Mouse (Mus musculus) lung, embryonic 15.5 days (tissue): Measurements from ENCODE around the gene Cep128. TPM values are rescaled to one million over a fixed set of nuclear protein-coding genes. Genes with fewer than 3 reads are reported as not detected.

Experiments used
- ATAC-seq: fragments of 200-750 bp; cut with Nextera tagmentation; 2 replicates; pipeline ENCODE4 v1.8.0; 2017; ENCODE audit warnings: moderate number of reproducible peaks, borderline replicate concordance; ENCODE audit not compliant: low FRiP score, low TSS enrichment; ENCODE audit errors: extremely low read depth
- H3K27ac ChIP-seq: fragments of 300-500 bp; sonication (generic); 2 replicates; pipeline ENCODE4 v1.5.1; 2015; ENCODE audit warnings: moderate library complexity, mild to moderate bottlenecking, inconsistent platforms
- H3K27me3 ChIP-seq: fragments of 300-500 bp; sonication (generic); 2 replicates; pipeline ENCODE4 v1.6.1; 2015; ENCODE audit warnings: inconsistent platforms
- H3K36me3 ChIP-seq: fragments of 300-500 bp; sonication (generic); 2 replicates; pipeline ENCODE4 v1.6.1; 2015; ENCODE audit warnings: inconsistent platforms
- H3K4me1 ChIP-seq: fragments of 300-500 bp; sonication (generic); 2 replicates; pipeline ENCODE4 v1.6.1; 2015; ENCODE audit warnings: inconsistent platforms
- H3K4me2 ChIP-seq: fragments of 300-500 bp; sonication (generic); 2 replicates; pipeline ENCODE4 v1.6.1; 2015; ENCODE audit warnings: inconsistent platforms, mild to moderate bottlenecking, moderate library complexity
- H3K4me3 ChIP-seq: fragments of 300-500 bp; sonication (generic); 2 replicates; pipeline ENCODE4 v1.5.1; 2015; ENCODE audit warnings: mild to moderate bottlenecking, inconsistent platforms
- H3K9ac ChIP-seq: fragments of 300-500 bp; sonication (generic); 2 replicates; pipeline ENCODE4 v1.6.1; 2015; ENCODE audit warnings: inconsistent platforms
- H3K9me3 ChIP-seq: fragments of 300-500 bp; sonication (generic); 2 replicates; pipeline ENCODE4 v1.6.1; 2016; ENCODE audit warnings: inconsistent platforms
- WGBS: fragments of 180-500 bp; shearing (Covaris S2); methylation state at CpG from one replicate; pipeline ENCODE4 v1.1.7; 2015; 5-methylcytosine and 5-hydroxymethylcytosine counted together
- polyA plus RNA-seq: library from polyadenylated mRNA; unstranded; fragments of >200 nt; fragmentation: Nextera tagmentation; extraction: Ambion mirVana; gene quantifications from 2 replicates; pipeline ENCODE4 v1.2.1, GENCODE M21; 2015

Cep128 gene
- polyA plus RNA-seq = 9.5 and 11.0 TPM in 2 replicates

- Histone ChIP-seq H3K4me3 (peak within 1 kb of the TSS; percentile 58), H3K36me3 (no peaks in the 10 kb centered on the region), H3K4me2 (peak within 1 kb of the TSS; percentile 90), H3K9me3 (no peaks in the 10 kb centered on the region), H3K4me1 (peaks cover 5% of the 10 kb centered on the region), H3K27ac (no peak within 1 kb of the TSS), H3K9ac (peak within 1 kb of the TSS; percentile 56), H3K27me3 (no peaks in the 10 kb centered on the region)
- WGBS = 3% methylated on average over 27 of the region's 27 CpGs
- ATAC-seq = peak; percentile 100
Measured at GRCm38 (mm10) chr12:91384281-91385017, at the start of gene Cep128, which contains the start of gene Tshr. Gene Cep128 (minus strand): TSS chr12:91384409. Gene Tshr (plus strand): TSS chr12:91384563.

- Histone ChIP-seq H3K4me2 (no peak overlapping the region), H3K27me3 (no peaks in the 10 kb centered on the region), H3K4me1 (no peaks in the 10 kb centered on the region), H3K4me3 (no peak overlapping the region), H3K9ac (no peak overlapping the region), H3K9me3 (no peaks in the 10 kb centered on the region), H3K27ac (no peak overlapping the region), H3K36me3 (no peaks in the 10 kb centered on the region)
- WGBS = 50% methylated on average over 2 of the region's 2 CpGs
- ATAC-seq = no peak
Measured at GRCm38 (mm10) chr12:91427129-91427528, 42.9 kb upstream of the Cep128 start.

GRCm38 (mm10) chr12:91426499-91426898 is 42.3 kb upstream of the Cep128 start:
- 18% methylated on average over 4 of the region's 4 CpGs for WGBS
- ATAC-seq = no peak

GRCm38 (mm10) chr12:91423125-91423820 is 39.1 kb upstream of the Cep128 start:
- Histone ChIP-seq H3K36me3 (no peaks in the 10 kb centered on the region), H3K4me3 (no peak overlapping the region), H3K9ac (no peak overlapping the region), H3K4me2 (no peak overlapping the region), H3K27me3 (no peaks in the 10 kb centered on the region), H3K9me3 (no peaks in the 10 kb centered on the region), H3K4me1 (no peaks in the 10 kb centered on the region), H3K27ac (no peak overlapping the region)
- 65% methylated on average over 11 of the region's 11 CpGs for WGBS
- ATAC-seq = peak; percentile 65; the same call in 1 of the 2 replicates

More at GRCm38 (mm10) chr12:91426499-91426898, 42.3 kb upstream of the Cep128 start:
- H3K4me3 ChIP-seq = no peak overlapping the region
- H3K27ac ChIP-seq = no peak overlapping the region
- no peaks in the 10 kb centered on the region for H3K27me3 ChIP-seq
- no peaks in the 10 kb centered on the region for H3K9me3 ChIP-seq
- no peak overlapping the region for H3K9ac ChIP-seq
- no peaks in the 10 kb centered on the region for H3K4me1 ChIP-seq
- H3K4me2 ChIP-seq = no peak overlapping the region
- no peaks in the 10 kb centered on the region for H3K36me3 ChIP-seq

GRCm38 (mm10) chr12:91421272-91421671 is 37.1 kb upstream of the Cep128 start:
- Histone ChIP-seq H3K9ac (no peak overlapping the region), H3K36me3 (no peaks in the 10 kb centered on the region), H3K27me3 (no peaks in the 10 kb centered on the region), H3K27ac (no peak overlapping the region), H3K4me3 (no peak overlapping the region), H3K9me3 (no peaks in the 10 kb centered on the region), H3K4me1 (no peaks in the 10 kb centered on the region), H3K4me2 (no peak overlapping the region)
- ATAC-seq = no peak
- WGBS = 24% methylated on average over 9 of the region's 9 CpGs

- no peaks in the 10 kb centered on the region for H3K4me1 ChIP-seq
- H3K36me3 ChIP-seq = no peaks in the 10 kb centered on the region
- no peak overlapping the region for H3K4me3 ChIP-seq
- H3K27ac ChIP-seq = no peak overlapping the region
- no peak overlapping the region for H3K9ac ChIP-seq
- no peaks in the 10 kb centered on the region for H3K9me3 ChIP-seq
- H3K27me3 ChIP-seq = no peaks in the 10 kb centered on the region
- no peak overlapping the region for H3K4me2 ChIP-seq
- WGBS = 45% methylated on average over 7 of the region's 7 CpGs
- ATAC-seq = no peak
Measured at GRCm38 (mm10) chr12:91418791-91419190, 34.6 kb upstream of the Cep128 start.

DNA sequence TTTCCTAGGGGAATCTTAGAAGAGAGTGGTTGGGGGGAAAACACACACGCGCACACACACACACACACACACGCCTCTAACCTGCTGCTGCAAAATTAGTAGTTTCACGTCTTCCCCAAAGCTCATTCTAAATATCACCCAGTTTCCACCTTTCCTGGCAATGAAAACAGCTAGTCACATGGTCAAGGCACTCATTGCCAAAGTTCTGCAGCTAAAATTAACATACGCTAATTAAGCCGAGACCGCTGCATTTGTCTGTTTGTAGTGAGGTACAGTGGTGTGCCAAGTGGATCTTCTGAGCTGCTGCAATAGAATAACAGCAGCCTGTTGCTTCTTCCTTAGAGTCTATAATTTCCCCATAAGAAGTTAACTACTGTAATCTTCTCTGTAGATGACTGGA is 32.6 kb upstream of the Cep128 start:
- Histone ChIP-seq H3K4me3 (no peak overlapping the region), H3K4me2 (no peak overlapping the region), H3K27me3 (no peaks in the 10 kb centered on the region), H3K36me3 (no peaks in the 10 kb centered on the region), H3K4me1 (no peaks in the 10 kb centered on the region), H3K27ac (no peak overlapping the region), H3K9ac (no peak overlapping the region), H3K9me3 (no peaks in the 10 kb centered on the region)
- WGBS = 95% methylated on average over 7 of the region's 7 CpGs
- ATAC-seq = no peak

DNA sequence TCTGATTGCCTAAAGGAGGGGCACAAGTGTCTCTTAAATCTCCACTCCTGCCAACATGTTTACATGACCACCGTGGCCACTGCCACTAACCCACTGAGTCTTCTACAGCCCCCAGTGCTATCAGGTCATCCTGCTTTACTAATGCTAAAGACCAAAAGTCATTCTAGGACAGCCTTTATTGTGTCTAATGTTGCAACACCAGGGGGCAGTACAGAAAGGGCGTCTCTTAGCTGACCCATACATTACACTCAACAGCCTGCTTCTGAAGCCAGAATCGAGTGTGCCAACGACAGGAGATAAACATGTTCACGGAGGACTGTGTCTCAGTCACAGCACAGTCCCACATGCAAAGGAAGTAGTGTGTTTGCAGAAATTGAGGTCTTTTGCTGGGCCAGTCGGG is 30.9 kb upstream of the Cep128 start:
- H3K27me3 ChIP-seq = no peaks in the 10 kb centered on the region
- no peak overlapping the region for H3K9ac ChIP-seq
- no peak overlapping the region for H3K4me2 ChIP-seq
- 56% methylated on average over 6 of the region's 6 CpGs for WGBS
- no peaks in the 10 kb centered on the region for H3K4me1 ChIP-seq
- H3K27ac ChIP-seq = no peak overlapping the region
- H3K9me3 ChIP-seq = no peaks in the 10 kb centered on the region
- no peak for ATAC-seq
- no peak overlapping the region for H3K4me3 ChIP-seq
- no peaks in the 10 kb centered on the region for H3K36me3 ChIP-seq

GRCm38 (mm10) chr12:91412461-91413182 is 28.4 kb upstream of the Cep128 start:
- Histone ChIP-seq H3K9me3 (no peaks in the 10 kb centered on the region), H3K9ac (no peak overlapping the region), H3K4me3 (no peak overlapping the region), H3K4me2 (no peak overlapping the region), H3K36me3 (no peaks in the 10 kb centered on the region), H3K4me1 (no peaks in the 10 kb centered on the region), H3K27ac (no peak overlapping the region), H3K27me3 (no peaks in the 10 kb centered on the region)
- 66% methylated on average over 7 of the region's 7 CpGs for WGBS
- ATAC-seq = no peak

- Histone ChIP-seq H3K4me3 (no peak overlapping the region), H3K9me3 (no peaks in the 10 kb centered on the region), H3K4me2 (no peak overlapping the region), H3K4me1 (no peaks in the 10 kb centered on the region), H3K36me3 (no peaks in the 10 kb centered on the region), H3K9ac (no peak overlapping the region), H3K27ac (no peak overlapping the region), H3K27me3 (no peaks in the 10 kb centered on the region)
- 79% methylated on average over 4 of the region's 4 CpGs for WGBS
- no peak for ATAC-seq
Measured at GRCm38 (mm10) chr12:91410306-91410705, 26.1 kb upstream of the Cep128 start.

GRCm38 (mm10) chr12:91401049-91401352 is 16.8 kb upstream of the Cep128 start:
- Histone ChIP-seq H3K9me3 (no peaks in the 10 kb centered on the region), H3K27me3 (peaks cover 12% of the 10 kb centered on the region; the same call in 1 of the 2 replicates), H3K27ac (no peak overlapping the region), H3K4me3 (peak overlapping the region; percentile 46), H3K36me3 (no peaks in the 10 kb centered on the region), H3K4me1 (0 out of 2 replicates have a peak, but pooled peaks cover 7% of the 10 kb centered on the region), H3K4me2 (peak overlapping the region; percentile 83), H3K9ac (no peak overlapping the region)
- ATAC-seq = peak; percentile 28; the same call in 1 of the 2 replicates
- WGBS = 10% methylated on average over 12 of the region's 12 CpGs
